Mouse (Mus musculus) CH12.LX (cell line): ENCODE measurements around the gene Strc. TPM values are rescaled to one million over a fixed set of nuclear protein-coding genes. Genes with fewer than 3 reads are reported as not detected.

Source experiments
- DNase-seq: peaks from one replicate; pipeline ENCODE4 v3.0.0-alpha.2; 2013; ENCODE audit errors: extremely low read depth
- H3K27ac ChIP-seq: 2 replicates; pipeline ENCODE4 v1.5.1; 2012; ENCODE audit warnings: low read depth, mild to moderate bottlenecking, control low read depth, moderate library complexity; ENCODE audit not compliant: insufficient read depth
- H3K27me3 ChIP-seq: replicated peaks from 2 replicates; pipeline ENCODE3; 2012; ENCODE audit warnings: inconsistent platforms
- H3K36me3 ChIP-seq, 2 experiments: replicated peaks in 1 of 2; 2 replicates each; pipeline versions ENCODE3 to v1.6.1; 2012; ENCODE audit warnings: inconsistent platforms in 1 of 2, low read length in 1 of 2, mild to moderate bottlenecking in 1 of 2, mixed read lengths in 1 of 2, moderate library complexity in 1 of 2; ENCODE audit not compliant: control insufficient read depth in 1 of 2, insufficient read depth in 1 of 2
- H3K4me1 ChIP-seq, 2 experiments: 2 replicates each; pipeline ENCODE4 v1.6.1; 2012; ENCODE audit warnings: inconsistent platforms in 1 of 2, moderate library complexity in 1 of 2; ENCODE audit not compliant: insufficient read depth in 2 of 2, control insufficient read depth in 1 of 2
- H3K4me2 ChIP-seq: 2 replicates; pipeline ENCODE4 v1.6.1; 2012; ENCODE audit warnings: low read depth, mild to moderate bottlenecking, control low read depth; ENCODE audit not compliant: poor library complexity, insufficient read depth, severe bottlenecking
- H3K4me3 ChIP-seq, 3 experiments: fragments of 150-350 bp in 1 of 3; sonication (generic) in 1 of 3; replicated peaks in 1 of 3; 2 replicates each; pipeline versions ENCODE3 to v1.5.1; 2011 to 2012; ENCODE audit warnings: low read depth in 2 of 3, low read length in 2 of 3, mild to moderate bottlenecking in 2 of 3, moderate library complexity in 2 of 3, control low read depth in 1 of 3, improper control_type of control experiment in 1 of 3, inconsistent platforms in 1 of 3, mixed read lengths in 1 of 3; ENCODE audit not compliant: poor library complexity in 1 of 3
- H3K79me2 ChIP-seq: replicated peaks from 2 replicates; pipeline ENCODE4 v1.6.1; 2012; ENCODE audit warnings: mild to moderate bottlenecking, moderate library complexity; ENCODE audit not compliant: control insufficient read depth, poor library complexity, insufficient read depth, severe bottlenecking; ENCODE audit errors: extremely low read depth
- H3K9ac ChIP-seq: 2 replicates; pipeline ENCODE4 v1.6.1; 2012; ENCODE audit warnings: low read depth, mild to moderate bottlenecking, control low read depth, moderate library complexity; ENCODE audit not compliant: insufficient read depth
- H3K9me3 ChIP-seq: replicated peaks from 2 replicates; pipeline ENCODE3; 2012; ENCODE audit warnings: low read length, inconsistent platforms, mixed read lengths
- BHLHE40 ChIP-seq: IDR thresholded peaks from 2 replicates; pipeline ENCODE4 v1.6.1; 2011; ENCODE audit warnings: mild to moderate bottlenecking, low read depth, low read length, improper control_type of control experiment
- CTCF ChIP-seq, 2 experiments: IDR thresholded peaks in 1 of 2; conservative IDR thresholded peaks in 1 of 2; 2 replicates each; pipeline ENCODE4 v1.5.1; 2011 to 2012; ENCODE audit warnings: low read depth in 2 of 2, low read length in 2 of 2, improper control_type of control experiment in 1 of 2, inconsistent platforms in 1 of 2, mild to moderate bottlenecking in 1 of 2, moderate library complexity in 1 of 2
- ELF1 ChIP-seq: IDR thresholded peaks from 2 replicates; pipeline ENCODE4 v1.6.1; 2014; ENCODE audit warnings: low read depth, mild to moderate bottlenecking, inconsistent platforms, low read length, improper control_type of control experiment
- EP300 ChIP-seq: IDR thresholded peaks from 2 replicates; pipeline ENCODE4 v1.6.1; 2011; ENCODE audit warnings: low read length, improper control_type of control experiment
- GABPA ChIP-seq: IDR thresholded peaks from 2 replicates; pipeline ENCODE4 v1.6.1; 2012; ENCODE audit warnings: low read depth, low read length, improper control_type of control experiment, inconsistent platforms; ENCODE audit not compliant: insufficient replicate concordance
- JUN ChIP-seq: IDR thresholded peaks from 2 replicates; pipeline ENCODE4 v1.6.1; 2011; ENCODE audit warnings: low read depth, mild to moderate bottlenecking, low read length, improper control_type of control experiment, moderate library complexity; ENCODE audit not compliant: insufficient read depth
- KAT2A ChIP-seq: IDR thresholded peaks from 2 replicates; pipeline ENCODE4 v1.6.1; 2012; ENCODE audit warnings: low read length, improper control_type of control experiment, inconsistent platforms; ENCODE audit not compliant: insufficient replicate concordance
- MAFK ChIP-seq: IDR thresholded peaks from 2 replicates; pipeline ENCODE4 v1.6.1; 2011; ENCODE audit warnings: low read length, improper control_type of control experiment; ENCODE audit not compliant: insufficient replicate concordance
- MYC ChIP-seq: IDR thresholded peaks from 2 replicates; pipeline ENCODE4 v1.6.1; 2011; ENCODE audit warnings: low read depth, mild to moderate bottlenecking, improper control_type of control experiment, low read length
- NELFE ChIP-seq: IDR thresholded peaks from 2 replicates; pipeline ENCODE4 v1.6.1; 2011; ENCODE audit warnings: low read depth, low read length, improper control_type of control experiment
- PAX5 ChIP-seq: IDR thresholded peaks from 2 replicates; pipeline ENCODE4 v1.6.1; 2012; ENCODE audit warnings: low read length, inconsistent platforms, mixed read lengths
- POLR2A ChIP-seq: IDR thresholded peaks from 2 replicates; pipeline ENCODE4 v1.6.1; 2011; ENCODE audit warnings: low read depth, mild to moderate bottlenecking, improper control_type of control experiment, low read length
- POLR2AphosphoS2 ChIP-seq: IDR thresholded peaks from 2 replicates; pipeline ENCODE4 v1.6.1; 2011; ENCODE audit warnings: low read depth, low read length, improper control_type of control experiment
- RCOR1 ChIP-seq: conservative IDR thresholded peaks from 2 replicates; pipeline ENCODE4 v1.6.1; 2012; ENCODE audit warnings: low read depth, mild to moderate bottlenecking, inconsistent platforms, low read length, improper control_type of control experiment
- SIN3A ChIP-seq: IDR thresholded peaks from 2 replicates; pipeline ENCODE4 v1.6.1; 2012; ENCODE audit warnings: low read length, improper control_type of control experiment, inconsistent platforms
- TBP ChIP-seq: conservative IDR thresholded peaks from 2 replicates; pipeline ENCODE4 v1.6.1; 2011; ENCODE audit warnings: low read depth, low read length, improper control_type of control experiment
- TCF12 ChIP-seq: IDR thresholded peaks from 2 replicates; pipeline ENCODE4 v1.6.1; 2014; ENCODE audit warnings: low read depth, mild to moderate bottlenecking, inconsistent platforms, low read length, improper control_type of control experiment
- USF2 ChIP-seq: conservative IDR thresholded peaks from 2 replicates; pipeline ENCODE4 v1.6.1; 2011; ENCODE audit warnings: low read depth, low read length, improper control_type of control experiment
- ZKSCAN1 ChIP-seq: IDR thresholded peaks from 2 replicates; pipeline ENCODE4 v1.6.1; 2012; ENCODE audit warnings: low read depth, inconsistent platforms, low read length, improper control_type of control experiment, borderline replicate concordance
- ZMIZ1 ChIP-seq: IDR thresholded peaks from 2 replicates; pipeline ENCODE4 v1.6.1; 2012; ENCODE audit warnings: low read depth, mild to moderate bottlenecking, inconsistent platforms, low read length, improper control_type of control experiment
- dilution Hi-C: fragments of 300-500 bp; cut with MboI; formaldehyde crosslinking; loops from 2 replicates; pipeline ENCODE4 v1.14.3; 2020; ENCODE audit warnings: low sequenced_read_pairs; ENCODE audit not compliant: extremely low pct_unique_long_range_greater_than_20kb, extremely low pct_ligation_motif_present
- in situ Hi-C: fragments of 300-500 bp; cut with MboI; formaldehyde crosslinking; loops from 3 replicates; pipeline ENCODE4 v1.14.3; 2019; ENCODE audit warnings: low sequenced_read_pairs, low pct_ligation_motif_present, low pct_unique_long_range_greater_than_20kb, mixed read lengths
- polyA plus RNA-seq: library from polyadenylated mRNA; unstranded; fragments of >175 nt; gene quantifications from 2 replicates; pipeline ENCODE4 v1.2.1, GENCODE M21; 2012; ENCODE audit warnings: low read depth; ENCODE audit not compliant: insufficient read length
- total RNA-seq, 2 experiments: library from RNA; depleted of rRNA; stranded (reverse); fragments of 300-350 nt in 1 of 2; fragments of >200 nt in 1 of 2; gene quantifications; 2 replicates each; pipeline ENCODE4 v1.2.3; 2012 to 2014

Strc gene
- total and polyA plus RNA-seq, 3 experiments: 1.6 to 9.2 (median 6.3) TPM

GRCm38 (mm10) chr2:121368831-121369230 lies 18.1 kb downstream of the Strc start:
- H3K9ac ChIP-seq: no peak overlapping the region
- H3K27ac ChIP-seq: no peak overlapping the region
- peaks cover 74 to 90% of the 10 kb centered on the region in 2 experiments for H3K36me3 ChIP-seq
- H3K27me3 ChIP-seq: peaks cover 25% of the 10 kb centered on the region
- no peaks in the 10 kb centered on the region for H3K9me3 ChIP-seq
- dilution Hi-C loops (no loop called here), in situ Hi-C loops (no loop called here)
- no peaks in the 10 kb centered on the region for H3K4me1 ChIP-seq
- no peak for TF ChIP-seq PAX5
- no peak for TF ChIP-seq KAT2A
- no peak for TF ChIP-seq GABPA
- H3K79me2 ChIP-seq: no peaks in the 10 kb centered on the region
- no peak overlapping the region for H3K4me3 ChIP-seq
- DNase-seq: no peak
- no peak overlapping the region for H3K4me2 ChIP-seq

GRCm38 (mm10) chr2:121363656-121364055 lies 23.3 kb downstream of the Strc start:
- peaks cover 2 to 4% of the 10 kb centered on the region in 2 experiments for H3K4me1 ChIP-seq
- no peak overlapping the region for H3K4me2 ChIP-seq
- no peak overlapping the region for H3K4me3 ChIP-seq
- no peaks in the 10 kb centered on the region for H3K9me3 ChIP-seq
- dilution Hi-C loops: no loop called here
- H3K27me3 ChIP-seq: peaks cover 38% of the 10 kb centered on the region
- no peak overlapping the region for H3K27ac ChIP-seq
- no peak for DNase-seq
- peaks cover 54 to 74% of the 10 kb centered on the region in 2 experiments for H3K36me3 ChIP-seq
- in situ Hi-C loops: no loop called here
- no peaks in the 10 kb centered on the region for H3K79me2 ChIP-seq
- TF ChIP-seq USF2: no peak
- TF ChIP-seq POLR2AphosphoS2: no peak
- no peak for TF ChIP-seq EP300
- no peak for TF ChIP-seq CTCF (conservative IDR thresholded peaks at IDR 0.05 in 1 of 2, IDR thresholded peaks at IDR 0.05 in 1 of 2; ENCODE audit: low read depth in 2 of 2, low read length in 2 of 2)
- no peak for TF ChIP-seq NELFE
- TF ChIP-seq TCF12: no peak
- TF ChIP-seq TBP: no peak
- no peak for TF ChIP-seq MAFK
- no peak for TF ChIP-seq PAX5
- no peak for TF ChIP-seq MYC
- no peak for TF ChIP-seq ELF1
- H3K9ac ChIP-seq: no peak overlapping the region

DNA sequence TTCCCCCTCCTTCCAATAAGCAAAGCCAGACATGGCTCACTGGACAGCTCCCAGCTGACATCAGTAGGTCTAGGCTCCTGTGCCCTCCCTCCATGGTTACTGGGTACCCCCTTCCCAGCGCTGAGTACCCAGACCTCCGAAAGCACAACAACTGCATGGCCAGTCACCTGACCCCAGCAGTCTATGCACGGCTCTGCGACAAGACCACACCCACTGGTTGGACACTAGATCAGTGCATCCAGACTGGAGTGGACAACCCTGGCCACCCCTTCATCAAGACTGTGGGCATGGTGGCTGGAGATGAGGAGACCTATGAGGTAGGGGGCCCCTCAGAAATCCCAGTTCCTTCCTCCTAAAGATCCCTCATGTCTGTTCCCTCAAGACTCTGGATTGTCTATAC lies 27.5 kb downstream of the Strc start:
- no peak for TF ChIP-seq JUN
- TF ChIP-seq KAT2A: no peak
- TF ChIP-seq ZMIZ1: no peak
- TF ChIP-seq BHLHE40: no peak
- no peak for TF ChIP-seq RCOR1
- no peak for TF ChIP-seq SIN3A
- no peak for TF ChIP-seq POLR2A
- no peak for TF ChIP-seq ZKSCAN1
- Histone ChIP-seq H3K9me3 (no peaks in the 10 kb centered on the region), H3K27ac (no peak overlapping the region), H3K4me1 (peaks cover 5 to 14% of the 10 kb centered on the region in 2 experiments), H3K27me3 (peaks cover 51% of the 10 kb centered on the region), H3K79me2 (no peaks in the 10 kb centered on the region), H3K4me3 (no peak overlapping the region), H3K36me3 (peaks cover 18 to 34% of the 10 kb centered on the region in 2 experiments), H3K9ac (no peak overlapping the region), H3K4me2 (no peak overlapping the region)
- in situ Hi-C loops: no loop called here
- DNase-seq: no peak
- dilution Hi-C loops: no loop called here
